Mouse (Mus musculus) midbrain, embryonic 10.5 days (tissue): Measurements from ENCODE around the gene Mapkap1. TPM values are rescaled to one million over a fixed set of nuclear protein-coding genes. Genes with fewer than 3 reads are reported as not detected.

Experiments
- DNase-seq: peaks from one replicate; pipeline ENCODE4 v3.0.0-alpha.2; 2017; ENCODE audit warnings: low spot score
- H3K27ac ChIP-seq: fragments of 300-500 bp; sonication (generic); replicated peaks from 2 replicates; pipeline ENCODE4 v1.5.1; 2016; ENCODE audit warnings: mild to moderate bottlenecking
- H3K27me3 ChIP-seq: fragments of 300-500 bp; sonication (generic); 2 replicates; pipeline ENCODE4 v1.6.1; 2016; ENCODE audit warnings: low read depth, mild to moderate bottlenecking; ENCODE audit not compliant: poor library complexity, severe bottlenecking
- H3K36me3 ChIP-seq: fragments of 300-500 bp; sonication (generic); 2 replicates; pipeline ENCODE4 v1.6.1; 2016; ENCODE audit warnings: mild to moderate bottlenecking, moderate library complexity
- H3K4me1 ChIP-seq: fragments of 300-500 bp; sonication (generic); 2 replicates; pipeline ENCODE4 v1.6.1; 2016
- H3K4me3 ChIP-seq: fragments of 300-500 bp; sonication (generic); 2 replicates; pipeline ENCODE4 v1.5.1; 2016; ENCODE audit warnings: mild to moderate bottlenecking, moderate library complexity
- H3K9me3 ChIP-seq: fragments of 300-500 bp; sonication (generic); replicated peaks from 2 replicates; pipeline ENCODE4 v1.6.1; 2016; ENCODE audit warnings: mild to moderate bottlenecking
- WGBS: fragments of 180-500 bp; shearing (Covaris S2); methylation state at CpG from one replicate; pipeline ENCODE4 v1.1.7; 2016; 5-methylcytosine and 5-hydroxymethylcytosine counted together
- polyA plus RNA-seq: library from polyadenylated mRNA; unstranded; fragments of >200 nt; fragmentation: Nextera tagmentation; extraction: Ambion mirVana; gene quantifications from 2 replicates; pipeline ENCODE4 v1.2.1, GENCODE M21; 2016

Gene Mapkap1
- 93.4 and 103 TPM in 2 replicates for polyA plus RNA-seq

DNA sequence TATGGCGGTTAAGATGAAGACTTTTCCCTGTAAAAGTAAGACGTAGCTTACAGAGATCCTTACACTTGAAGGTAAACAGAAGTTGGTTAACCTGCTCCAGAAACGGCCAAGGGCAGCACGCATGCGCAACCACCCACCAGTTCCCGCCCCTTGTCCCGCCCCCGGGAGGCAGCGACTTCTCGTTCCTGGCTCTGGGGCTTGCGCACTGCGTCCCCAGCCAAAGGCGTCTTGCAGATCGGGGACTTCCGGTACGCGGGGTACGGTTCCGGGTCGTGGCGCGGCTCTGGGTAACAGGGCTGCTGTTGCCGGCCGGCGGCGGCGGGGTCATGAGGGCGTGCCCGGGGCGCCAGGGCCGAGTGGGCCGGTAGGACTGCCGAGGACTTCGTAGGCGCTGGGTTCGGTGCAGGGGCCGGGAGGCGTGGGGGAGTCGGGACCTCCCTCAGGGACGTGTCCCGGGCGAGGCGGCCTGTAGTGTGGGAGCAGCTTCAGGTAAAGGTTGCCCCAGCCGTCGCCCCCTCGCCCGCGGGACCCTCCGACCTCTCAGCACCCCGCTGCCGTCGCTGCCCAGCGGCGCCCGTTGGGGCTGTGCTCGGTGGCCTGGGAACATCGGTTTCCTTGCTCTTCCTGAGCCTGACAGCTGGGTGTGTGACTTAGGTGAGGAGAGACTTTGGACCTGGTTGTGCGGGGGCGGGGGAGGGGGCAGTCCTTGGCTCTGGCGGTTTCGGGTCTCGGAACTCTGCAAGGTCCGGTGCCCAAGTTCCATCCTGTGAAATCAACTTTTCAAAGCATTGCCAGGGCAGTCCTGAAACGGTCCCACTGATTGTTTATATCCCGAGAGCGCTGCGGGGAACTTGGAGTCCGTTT lies at the start of gene Mapkap1:
Gene Mapkap1 (plus strand): TSS at position 171 of the 864 bp plus-strand sequence.
- DNase-seq: peak; percentile 98
- Histone ChIP-seq H3K4me3 (peak within 1 kb of the TSS; percentile 94), H3K27ac (peak within 1 kb of the TSS; percentile 86), H3K4me1 (peaks cover 22% of the 10 kb centered on the region), H3K27me3 (no peaks in the 10 kb centered on the region), H3K9me3 (no peaks in the 10 kb centered on the region), H3K36me3 (no peaks in the 10 kb centered on the region)
- WGBS: under 1% methylated on average over 68 of the region's 68 CpGs

DNA sequence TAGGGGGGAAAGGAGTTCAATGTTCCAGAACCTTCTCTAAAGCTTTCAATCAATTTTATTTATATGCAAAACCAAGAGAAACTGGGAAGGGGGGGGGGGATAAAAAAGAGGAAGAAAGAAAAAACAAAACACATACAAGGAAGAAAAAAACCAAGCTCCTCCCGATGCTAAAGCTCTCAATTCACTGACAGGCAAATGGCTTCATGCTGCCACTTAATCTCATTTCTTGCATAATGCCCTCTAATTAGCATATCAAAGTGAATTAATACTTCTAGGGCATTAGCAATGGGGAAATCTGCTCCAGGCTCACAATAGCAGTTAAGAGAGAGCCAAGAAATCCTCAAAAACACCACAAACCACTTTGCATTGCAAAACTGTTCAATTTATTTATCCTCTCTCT lies 42.9 kb upstream of the Mapkap1 start:
- 3% methylated on average over 1 of the region's 1 CpGs for WGBS
- no peaks in the 10 kb centered on the region; the same call in 1 of the 2 replicates for H3K36me3 ChIP-seq
- DNase-seq: no peak
- 0 out of 2 replicates have a peak overlapping the region, but pooled peaks have one; percentile 9 for H3K4me3 ChIP-seq
- peaks cover 20% of the 10 kb centered on the region for H3K27me3 ChIP-seq
- H3K27ac ChIP-seq: no peak overlapping the region
- H3K4me1 ChIP-seq: peaks cover 79% of the 10 kb centered on the region
- no peaks in the 10 kb centered on the region for H3K9me3 ChIP-seq

DNA sequence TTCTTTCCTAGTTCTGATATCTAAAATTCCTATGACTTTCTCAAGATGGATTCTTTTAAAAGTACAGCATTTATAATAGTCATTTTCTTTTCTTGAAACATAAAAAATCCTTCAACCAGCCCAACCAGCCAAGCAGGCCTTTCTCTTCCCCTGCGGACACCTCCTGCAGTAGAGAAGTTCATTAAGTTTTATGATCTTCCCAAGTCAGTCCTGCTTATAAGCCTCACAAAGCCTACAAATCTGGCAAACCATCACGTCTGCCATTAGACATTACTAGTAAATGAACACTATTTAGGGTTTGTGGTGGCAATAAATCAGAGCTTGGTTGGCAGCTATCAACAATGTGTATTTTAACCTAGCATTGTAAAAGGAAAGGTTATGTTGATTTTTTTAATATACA lies 39.5 kb upstream of the Mapkap1 start:
- Histone ChIP-seq H3K27ac (no peak overlapping the region), H3K4me3 (no peak overlapping the region), H3K27me3 (peaks cover 10% of the 10 kb centered on the region), H3K4me1 (peaks cover 73% of the 10 kb centered on the region), H3K9me3 (no peaks in the 10 kb centered on the region), H3K36me3 (no peaks in the 10 kb centered on the region; the same call in 1 of the 2 replicates)
- no peak for DNase-seq
- 65% methylated on average over 2 of the region's 2 CpGs for WGBS

DNA sequence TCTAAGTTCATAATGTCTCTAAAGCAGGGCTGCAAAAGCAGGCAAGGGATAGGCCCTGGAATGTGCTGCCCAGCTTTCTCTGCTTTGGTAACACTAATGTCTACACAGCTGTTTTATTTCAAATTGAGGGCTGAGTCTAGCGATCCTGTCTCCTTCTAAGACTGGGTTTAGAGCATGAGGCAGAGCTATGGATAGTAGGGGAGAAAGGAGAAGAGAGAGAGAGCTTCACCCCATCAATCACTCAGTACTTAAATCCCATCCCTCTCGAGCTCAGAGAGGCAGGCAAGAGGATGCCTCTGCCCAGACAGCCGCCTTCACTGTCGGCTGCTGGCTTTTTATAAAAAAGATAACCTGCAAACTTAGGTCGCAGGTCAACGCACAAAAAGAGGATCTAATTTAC lies 38.2 kb upstream of the Mapkap1 start:
- H3K9me3 ChIP-seq: no peaks in the 10 kb centered on the region
- H3K27ac ChIP-seq: peak overlapping the region; percentile 24; the same call in 1 of the 2 replicates
- peak overlapping the region; percentile 78 for H3K4me3 ChIP-seq
- H3K27me3 ChIP-seq: peaks cover 1% of the 10 kb centered on the region; the same call in 1 of the 2 replicates
- peaks cover 73% of the 10 kb centered on the region for H3K4me1 ChIP-seq
- DNase-seq: peak; percentile 24
- WGBS: 17% methylated on average over 6 of the region's 6 CpGs
- H3K36me3 ChIP-seq: no peaks in the 10 kb centered on the region

DNA sequence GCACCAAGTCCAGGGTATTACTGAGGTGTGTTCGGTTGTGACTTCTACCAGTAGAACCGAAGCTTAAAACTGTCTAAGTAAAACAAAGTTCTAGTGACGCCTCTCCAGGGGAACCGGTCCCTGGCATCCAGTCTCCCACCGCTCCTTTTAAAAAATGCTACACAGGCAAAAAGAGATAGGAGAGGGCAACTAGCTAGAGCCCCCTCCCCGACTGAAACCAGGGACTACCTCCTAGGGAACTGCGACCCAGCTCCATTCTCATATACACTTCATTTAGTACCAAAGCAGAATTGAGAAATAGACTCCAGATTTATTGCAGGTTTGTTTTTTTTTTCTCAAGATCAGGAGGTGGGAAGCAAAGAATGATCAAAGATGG lies 36.2 kb upstream of the Mapkap1 start:
- 1% methylated on average over 7 of the region's 7 CpGs for WGBS
- no peaks in the 10 kb centered on the region for H3K9me3 ChIP-seq
- H3K36me3 ChIP-seq: no peaks in the 10 kb centered on the region
- H3K4me1 ChIP-seq: peaks cover 60% of the 10 kb centered on the region
- peaks cover 21% of the 10 kb centered on the region for H3K27me3 ChIP-seq
- peak overlapping the region; percentile 99 for H3K27ac ChIP-seq
- no peak for DNase-seq
- H3K4me3 ChIP-seq: peak overlapping the region; percentile 78

DNA sequence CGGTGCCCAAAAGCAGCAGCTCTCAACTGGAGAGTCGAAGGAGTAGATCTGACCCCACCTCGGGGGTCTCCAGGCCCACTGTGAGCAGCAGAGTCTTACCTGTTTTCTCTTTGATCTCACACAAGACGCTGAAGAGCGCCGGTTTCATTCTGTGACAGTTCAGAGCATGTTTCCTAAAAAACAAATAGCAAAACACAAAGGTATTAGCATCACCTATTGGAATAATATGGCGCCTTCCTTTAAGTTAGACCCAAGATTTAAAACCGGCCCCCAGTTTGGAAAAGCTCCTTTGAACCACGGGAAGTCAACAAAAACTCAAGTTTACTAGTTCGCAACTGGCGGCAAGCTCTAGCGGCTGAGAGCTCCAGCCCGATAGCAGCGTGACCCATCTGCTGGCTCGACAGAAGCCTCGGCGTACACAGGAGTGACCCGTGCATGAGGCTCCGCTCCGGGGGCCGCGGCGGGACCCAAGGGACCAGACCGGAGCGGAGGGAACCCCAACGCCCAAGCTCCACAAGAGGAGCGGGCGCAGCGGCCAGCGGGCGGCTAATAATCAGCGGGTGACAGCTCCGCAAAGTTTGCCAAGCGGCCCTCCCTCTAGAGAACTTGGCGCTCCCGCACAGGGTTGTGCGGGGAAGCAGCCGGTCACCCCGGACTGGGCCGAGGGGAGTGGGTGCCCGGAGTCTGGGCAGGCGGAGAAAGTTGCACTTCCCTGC lies 35.7 kb upstream of the Mapkap1 start:
- Histone ChIP-seq H3K9me3 (no peaks in the 10 kb centered on the region), H3K36me3 (no peaks in the 10 kb centered on the region), H3K4me3 (peak overlapping the region; percentile 78), H3K4me1 (peaks cover 58% of the 10 kb centered on the region), H3K27me3 (peaks cover 25% of the 10 kb centered on the region), H3K27ac (peak overlapping the region; percentile 99)
- under 1% methylated on average over 42 of the region's 42 CpGs for WGBS
- peak; percentile 22 for DNase-seq

DNA sequence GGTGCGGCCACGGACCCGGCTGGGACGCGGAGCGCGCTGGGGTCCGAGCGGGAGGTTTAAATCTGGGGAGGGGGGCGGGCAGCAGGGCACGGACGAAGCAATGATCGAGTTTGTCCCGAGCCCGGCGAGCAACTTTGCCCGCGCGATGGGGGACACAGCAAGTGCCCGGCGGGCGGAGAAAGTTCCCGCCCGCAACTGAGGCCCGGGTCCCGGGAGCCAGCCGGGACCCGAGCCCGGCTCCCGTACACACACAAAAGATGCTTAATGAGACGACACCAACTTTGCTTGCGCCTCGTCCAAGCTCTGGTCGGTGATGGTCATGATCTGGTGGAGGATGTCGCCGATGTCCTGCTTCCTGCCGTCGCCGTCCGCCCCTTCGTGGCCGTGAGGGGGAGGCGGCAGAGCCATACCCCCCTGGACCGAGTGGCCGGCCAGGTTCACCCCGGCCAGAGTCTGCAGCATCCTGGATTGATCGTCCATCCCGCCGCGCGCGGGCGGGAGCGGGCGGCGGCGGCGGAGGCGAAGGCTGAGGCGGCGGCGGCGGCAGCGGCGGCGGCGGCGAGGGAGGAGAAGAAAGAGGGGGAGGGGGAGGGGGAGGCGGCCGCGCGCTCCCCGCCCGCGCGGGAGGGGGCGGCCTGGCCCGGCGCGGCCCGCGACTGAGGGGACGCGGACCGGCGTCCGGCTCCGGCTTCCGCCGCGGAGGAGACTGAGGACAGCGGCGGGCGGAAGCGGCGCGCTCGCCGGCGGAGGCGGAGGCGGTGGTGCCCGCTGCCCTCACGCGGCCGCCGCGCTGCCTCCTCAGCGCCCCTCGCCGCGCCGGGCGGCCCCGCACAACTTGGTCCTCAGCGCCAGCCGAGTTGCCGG lies 34.9 kb upstream of the Mapkap1 start:
- Histone ChIP-seq H3K27ac (peak overlapping the region; percentile 99), H3K4me1 (peaks cover 58% of the 10 kb centered on the region), H3K36me3 (no peaks in the 10 kb centered on the region), H3K4me3 (peak overlapping the region; percentile 78), H3K9me3 (no peaks in the 10 kb centered on the region), H3K27me3 (peaks cover 25% of the 10 kb centered on the region)
- peak; percentile 71 for DNase-seq
- under 1% methylated on average over 76 of the region's 118 CpGs for WGBS

DNA sequence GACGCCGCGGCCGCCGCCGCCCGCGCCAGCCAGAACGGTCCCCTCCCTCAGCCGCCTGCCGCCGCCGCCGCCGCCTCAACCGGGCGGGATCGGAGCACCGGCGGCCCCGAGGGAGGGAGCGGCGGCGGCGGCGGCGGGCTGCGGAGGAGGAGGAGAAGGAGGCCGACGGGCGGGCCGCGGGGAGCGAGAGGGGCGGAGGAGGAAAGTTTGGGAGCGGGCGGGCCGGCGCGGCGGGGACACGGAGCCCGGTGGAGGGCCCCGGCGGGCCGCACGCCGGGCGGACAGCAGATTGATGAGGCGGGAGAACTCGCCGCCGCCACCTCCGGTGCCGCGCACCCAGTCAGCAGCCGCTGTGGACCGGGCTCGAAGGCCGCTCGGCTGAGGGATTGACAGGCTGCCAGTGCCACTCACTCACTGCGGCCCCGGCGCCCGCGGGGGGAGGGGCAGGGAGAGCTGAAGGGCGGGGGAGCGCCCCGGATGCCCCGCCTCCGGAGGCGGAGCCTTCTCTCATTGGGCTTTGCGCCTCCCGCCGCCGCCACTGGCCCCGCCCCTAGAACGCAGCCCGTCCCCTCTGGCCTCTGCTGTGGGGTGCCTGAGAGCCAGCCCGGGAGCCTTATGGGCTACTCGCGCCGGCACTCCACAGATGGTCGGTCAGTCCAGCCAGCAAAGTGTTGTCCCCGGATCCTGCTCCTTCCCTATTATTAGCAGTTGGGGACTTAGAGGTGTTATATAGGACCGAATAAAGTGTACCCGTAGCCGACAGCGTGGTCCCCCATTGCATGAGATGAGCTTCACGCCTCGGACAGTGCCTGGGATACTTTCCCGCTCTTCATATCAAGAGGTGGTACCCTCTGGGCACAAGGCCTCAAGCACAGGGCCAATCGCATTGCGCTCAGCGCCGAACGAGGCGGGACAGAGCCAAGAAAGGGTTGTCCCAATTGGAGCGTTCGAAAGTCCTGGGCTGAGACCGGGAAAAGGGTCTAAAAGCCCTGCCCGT lies 34.0 kb upstream of the Mapkap1 start, which contains the start of gene Pbx3:
Gene Pbx3 (minus strand): TSS at position 838 of the 997 bp plus-strand sequence.
- 0% methylated on average over 64 of the region's 102 CpGs for WGBS
- peak; percentile 98 for DNase-seq

DNA sequence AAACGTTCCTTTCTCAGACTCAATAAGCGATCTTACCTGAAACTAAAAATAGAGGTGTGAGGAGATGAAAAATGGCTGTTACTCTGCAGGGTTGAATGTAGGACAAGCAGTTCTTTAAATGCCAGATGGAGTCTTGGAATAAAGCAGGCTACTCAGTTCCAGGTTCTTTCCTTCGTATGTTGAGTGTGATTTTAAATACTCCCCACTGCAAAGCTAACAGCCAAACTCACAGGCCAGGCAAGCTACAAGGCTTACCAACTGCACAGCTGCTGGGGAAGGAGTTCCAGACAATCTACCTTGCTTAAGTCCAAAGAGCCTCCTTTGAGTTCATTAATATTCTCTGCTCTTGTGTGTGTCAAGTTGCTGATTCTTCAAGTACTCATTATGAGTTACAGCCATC lies 32.7 kb upstream of the Mapkap1 start:
- H3K27ac ChIP-seq: peak overlapping the region; percentile 99
- no peak for DNase-seq
- WGBS: 38% methylated on average over 3 of the region's 3 CpGs

More for the DNA sequence above, 34.0 kb upstream of the Mapkap1 start, which contains the start of gene Pbx3:
- no peaks in the 10 kb centered on the region for H3K9me3 ChIP-seq
- peaks cover 50% of the 10 kb centered on the region for H3K4me1 ChIP-seq
- peak within 1 kb of the TSS; percentile 78 for H3K4me3 ChIP-seq
- peak within 1 kb of the TSS; percentile 99 for H3K27ac ChIP-seq
- no peaks in the 10 kb centered on the region for H3K36me3 ChIP-seq
- H3K27me3 ChIP-seq: peaks cover 25% of the 10 kb centered on the region

DNA sequence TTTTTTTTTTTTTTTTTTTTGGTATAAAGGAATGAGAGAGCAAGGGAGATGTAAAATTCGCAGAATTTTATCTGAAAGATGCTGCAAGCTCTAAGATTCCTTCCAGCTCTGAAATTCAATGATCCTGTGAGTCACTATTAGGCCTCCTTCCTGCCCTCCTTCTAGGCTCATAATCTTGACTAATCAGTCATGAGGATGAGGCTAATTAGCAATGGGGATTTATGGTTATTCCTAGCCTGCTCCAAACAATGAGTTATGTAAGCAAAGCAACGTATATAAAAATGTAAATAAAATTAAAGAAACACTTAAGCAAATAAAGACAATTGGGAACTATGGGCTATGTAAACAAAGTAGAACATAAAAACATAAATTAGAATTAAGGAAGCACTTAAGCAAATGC lies 32.2 kb upstream of the Mapkap1 start:
- Histone ChIP-seq H3K27me3 (peaks cover 25% of the 10 kb centered on the region), H3K4me3 (no peak overlapping the region), H3K36me3 (no peaks in the 10 kb centered on the region), H3K4me1 (peaks cover 32% of the 10 kb centered on the region), H3K9me3 (no peaks in the 10 kb centered on the region), H3K27ac (no peak overlapping the region)
- DNase-seq: no peak
- 79% methylated on average over 2 of the region's 2 CpGs for WGBS

More for the DNA sequence above, 32.7 kb upstream of the Mapkap1 start:
- Histone ChIP-seq H3K27me3 (peaks cover 25% of the 10 kb centered on the region), H3K9me3 (no peaks in the 10 kb centered on the region), H3K4me3 (peak overlapping the region; percentile 78; the same call in 1 of the 2 replicates), H3K36me3 (no peaks in the 10 kb centered on the region), H3K4me1 (peaks cover 37% of the 10 kb centered on the region)

DNA sequence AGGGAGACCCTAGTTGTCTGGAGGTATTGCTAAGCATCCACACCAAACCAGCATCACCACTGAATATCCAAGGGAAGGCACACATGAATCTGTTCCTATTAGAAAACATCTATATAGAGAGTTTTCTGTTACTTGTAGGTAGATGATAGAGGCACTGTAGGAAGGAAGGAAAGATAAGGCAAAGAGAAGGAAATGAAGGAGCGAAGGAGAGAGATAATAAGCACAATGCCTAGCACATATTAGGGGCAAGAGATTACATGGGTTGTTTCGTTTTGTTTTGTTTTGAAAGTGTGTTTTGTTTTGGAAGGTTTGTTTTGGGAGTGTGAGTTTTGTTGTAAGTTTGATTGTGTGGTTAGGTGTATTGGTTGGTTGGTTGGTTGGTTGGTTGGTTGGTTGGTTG lies 27.6 kb upstream of the Mapkap1 start:
- WGBS: 81% methylated on average over 2 of the region's 2 CpGs
- peaks cover under 1% of the 10 kb centered on the region for H3K4me1 ChIP-seq
- H3K27ac ChIP-seq: no peak overlapping the region
- H3K27me3 ChIP-seq: peaks cover 18% of the 10 kb centered on the region
- H3K36me3 ChIP-seq: no peaks in the 10 kb centered on the region
- H3K9me3 ChIP-seq: no peaks in the 10 kb centered on the region
- no peak overlapping the region for H3K4me3 ChIP-seq
- no peak for DNase-seq
